Mouse (Mus musculus) adrenal gland, adult 8-10 months (tissue): Measurements from ENCODE around the gene Hvcn1. TPM values are rescaled to one million over a fixed set of nuclear protein-coding genes. Genes with fewer than 3 reads are reported as not detected.
A peak's percentile ranks its signal among the peaks of the same experiment; 100 is the strongest.

ENCODE experiments used
- DNase-seq: peaks from one replicate; pipeline ENCODE4 v3.0.0; 2022
- total RNA-seq, 4 experiments: library from RNA; stranded (reverse); gene quantifications; 2 replicates each; pipeline ENCODE4 v1.2.4; 2022

Gene Hvcn1
- total RNA-seq, 4 experiments from 2014 or later, result 1.8 to 8.0 (median 4.2) TPM

DNA sequence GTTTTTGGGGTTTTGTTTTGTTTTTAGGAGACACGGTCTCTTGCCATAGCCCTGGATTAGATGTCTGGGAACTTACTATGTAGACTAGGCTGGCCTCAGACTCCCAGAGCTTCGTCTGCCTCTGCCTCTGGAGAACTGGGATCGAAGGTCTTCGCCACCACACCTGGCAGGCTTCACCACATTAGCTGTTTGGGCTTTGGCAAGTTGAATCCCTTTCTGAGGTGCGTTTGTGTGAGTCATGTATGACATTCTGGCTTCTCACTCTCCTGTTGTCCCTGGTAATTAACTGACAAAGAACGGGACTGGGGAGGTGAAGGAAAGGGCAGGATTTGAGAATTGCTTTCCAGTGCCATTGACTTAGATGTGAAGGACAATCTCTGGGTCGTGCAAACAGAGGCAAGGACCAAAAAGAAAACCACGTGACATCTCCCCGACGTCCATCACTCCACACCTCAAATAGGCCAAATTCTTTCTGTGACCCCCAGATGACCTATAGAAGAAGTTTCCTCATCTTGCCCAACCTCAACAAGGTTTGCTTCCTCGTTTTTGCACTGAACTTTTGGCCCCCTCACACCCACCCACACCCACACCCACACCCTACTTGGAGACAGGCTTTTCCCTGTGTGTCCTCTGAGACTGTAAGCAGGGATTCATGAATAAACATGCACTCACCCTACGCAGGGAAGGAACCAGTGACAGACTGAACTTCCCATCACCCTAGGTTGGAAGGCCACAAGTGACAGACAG is 62.4 kb downstream of the Hvcn1 start:
- no peak for DNase-seq

DNA sequence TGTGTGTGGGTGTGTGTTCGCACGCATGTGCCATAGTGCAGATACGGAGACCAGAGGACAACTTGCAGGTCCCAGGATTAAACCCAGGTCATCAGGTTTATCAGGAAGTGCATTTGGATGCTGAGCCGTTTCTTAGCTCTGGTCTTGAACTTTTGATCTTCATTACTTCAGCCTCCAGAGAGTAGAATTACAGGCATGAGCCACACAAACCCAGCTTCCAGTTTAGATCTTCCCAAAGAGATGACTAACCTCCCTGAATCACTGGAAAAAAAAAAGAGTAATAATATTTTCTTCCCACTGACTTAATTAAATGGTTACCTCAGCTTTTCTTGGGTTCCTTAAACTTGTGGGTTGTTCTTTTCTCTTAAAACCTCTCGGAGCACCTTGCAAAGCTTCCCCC is 66.2 kb downstream of the Hvcn1 start:
- DNase-seq, result no peak

DNA sequence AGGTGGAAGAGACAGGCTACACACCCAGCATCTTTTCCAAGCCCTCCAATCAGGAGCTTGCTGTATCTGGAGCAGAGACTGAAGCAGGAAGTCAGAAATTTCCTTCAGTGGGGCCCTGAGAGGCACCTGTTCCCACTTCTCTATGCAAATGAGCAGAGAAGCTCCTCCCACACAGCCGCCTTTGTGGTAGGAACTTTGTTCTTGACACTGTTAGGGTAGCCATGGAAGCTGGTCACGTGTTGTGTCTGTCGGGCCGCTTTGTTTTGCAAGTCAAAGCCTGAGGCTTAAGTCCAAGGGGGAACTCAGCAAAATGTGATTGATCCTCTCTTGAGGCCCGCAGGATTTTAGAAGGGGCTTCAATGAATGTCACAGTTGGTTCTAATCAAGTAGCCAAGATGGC is 68.2 kb downstream of the Hvcn1 start:
- no peak for DNase-seq

DNA sequence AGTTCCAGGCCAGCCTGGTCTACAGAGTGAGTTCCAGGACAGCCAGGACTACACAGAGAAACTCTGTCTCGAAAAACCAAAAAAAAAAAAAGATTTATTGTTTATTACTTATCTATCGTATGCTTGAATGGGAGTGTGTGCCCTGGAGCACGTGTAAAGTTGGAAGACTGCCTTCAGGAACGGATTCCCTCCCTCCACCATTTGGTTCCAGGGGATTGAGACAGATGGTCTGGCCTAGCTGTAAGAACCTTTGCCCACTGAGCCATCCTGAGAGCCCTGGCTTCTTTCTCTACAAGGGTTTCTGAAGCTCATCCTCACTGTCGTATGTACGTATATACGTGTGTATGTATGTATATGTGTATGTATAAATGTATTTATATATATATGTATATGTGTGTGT is 72.3 kb downstream of the Hvcn1 start:
- DNase-seq, result no peak

DNA sequence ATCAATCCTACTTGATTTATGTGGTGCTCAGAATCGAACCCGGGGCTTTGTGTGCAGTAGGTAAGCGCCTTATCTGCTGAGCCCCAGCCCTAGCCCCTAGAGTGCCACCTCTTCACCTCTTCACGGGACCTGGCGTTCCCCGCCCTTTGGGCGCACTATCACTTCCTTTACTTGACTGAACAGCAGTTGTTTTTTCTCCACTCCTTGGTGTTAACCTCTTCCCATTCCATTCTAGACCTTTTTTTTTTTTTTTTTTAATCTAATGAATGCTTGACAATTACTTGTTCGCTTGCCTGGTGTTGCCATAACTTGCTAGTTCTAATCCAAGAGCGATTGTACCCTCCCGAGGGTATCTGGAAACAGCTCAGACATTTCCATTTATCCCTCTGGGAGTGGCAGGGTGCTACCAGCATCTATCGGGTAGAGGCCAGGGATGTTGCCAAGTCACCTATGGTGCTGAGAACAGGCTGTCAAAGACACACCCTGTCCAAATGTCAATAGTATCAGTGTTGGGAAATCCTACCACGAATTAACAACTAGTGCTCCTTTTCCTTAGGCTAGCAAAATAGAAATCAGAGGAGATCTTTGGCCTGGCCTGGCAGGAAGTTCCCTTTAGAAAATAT is 73.3 kb downstream of the Hvcn1 start:
- DNase-seq, result no peak

DNA sequence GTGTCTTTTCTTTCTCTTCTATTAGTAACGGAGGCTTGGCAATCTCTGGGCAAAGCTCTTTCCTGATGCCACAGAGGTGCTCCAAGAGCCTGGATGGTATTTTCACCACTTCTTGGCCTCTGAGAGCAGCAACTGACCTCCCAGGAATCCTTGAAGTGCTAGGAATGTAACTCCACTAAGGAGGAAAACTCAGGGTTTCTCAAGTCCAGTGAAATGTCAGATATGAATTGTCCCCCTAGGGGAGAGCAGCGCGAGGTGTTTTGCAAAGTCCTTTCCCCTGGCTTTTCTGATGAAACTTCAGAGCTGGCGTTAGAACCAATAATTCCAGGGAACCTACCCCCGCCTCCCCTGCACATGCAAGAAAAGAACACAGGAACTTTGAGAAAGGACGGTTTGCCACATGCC is 73.8 kb downstream of the Hvcn1 start:
- DNase-seq, result no peak

DNA sequence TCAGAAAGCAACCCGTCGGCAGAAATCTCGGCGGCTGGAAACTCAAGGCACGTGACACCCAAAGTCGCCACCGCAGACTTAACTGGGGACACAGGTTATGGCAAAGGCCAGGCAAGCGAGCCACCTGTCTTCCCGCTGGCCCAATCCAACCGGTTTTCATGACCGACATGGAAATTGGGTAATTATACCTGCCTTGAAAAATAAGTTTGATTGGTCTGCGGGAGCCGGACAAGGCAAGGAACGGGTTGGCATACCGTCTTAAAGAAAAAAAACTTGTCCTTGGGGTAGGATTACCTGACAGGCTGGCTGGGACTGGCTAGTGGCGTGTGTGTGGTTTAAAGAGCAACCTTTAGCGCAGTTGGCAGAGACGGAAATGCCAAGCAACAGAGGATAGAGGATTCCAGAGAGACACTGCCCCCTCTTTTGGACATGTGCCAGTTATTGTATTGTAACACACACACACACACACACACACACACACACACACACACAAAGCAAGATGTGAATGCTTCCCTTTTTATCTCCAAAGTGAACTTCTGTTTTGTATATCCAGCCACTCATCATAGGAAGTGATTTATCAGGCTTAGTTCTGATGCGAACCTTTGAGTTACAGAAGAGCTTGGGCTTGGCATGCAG is 74.3 kb downstream of the Hvcn1 start:
- DNase-seq, result no peak

DNA sequence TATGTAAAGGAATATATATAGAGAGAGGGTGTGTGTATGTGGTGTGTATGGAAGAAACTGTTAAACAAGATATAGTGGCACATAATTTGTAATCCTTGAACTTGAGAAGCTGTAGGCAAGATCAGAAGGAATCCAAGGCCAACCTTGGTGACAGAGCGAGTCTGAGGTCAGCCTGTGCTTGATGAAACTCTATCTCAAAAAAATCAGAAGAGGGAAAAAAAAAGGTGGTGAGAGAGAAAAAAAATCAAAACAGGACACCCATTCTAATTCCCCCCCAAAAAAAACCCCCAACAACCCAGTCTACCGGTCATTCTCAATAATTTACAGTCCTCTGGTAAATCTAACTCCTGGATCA is 77.2 kb downstream of the Hvcn1 start:
- peak; percentile 47 for DNase-seq

DNA sequence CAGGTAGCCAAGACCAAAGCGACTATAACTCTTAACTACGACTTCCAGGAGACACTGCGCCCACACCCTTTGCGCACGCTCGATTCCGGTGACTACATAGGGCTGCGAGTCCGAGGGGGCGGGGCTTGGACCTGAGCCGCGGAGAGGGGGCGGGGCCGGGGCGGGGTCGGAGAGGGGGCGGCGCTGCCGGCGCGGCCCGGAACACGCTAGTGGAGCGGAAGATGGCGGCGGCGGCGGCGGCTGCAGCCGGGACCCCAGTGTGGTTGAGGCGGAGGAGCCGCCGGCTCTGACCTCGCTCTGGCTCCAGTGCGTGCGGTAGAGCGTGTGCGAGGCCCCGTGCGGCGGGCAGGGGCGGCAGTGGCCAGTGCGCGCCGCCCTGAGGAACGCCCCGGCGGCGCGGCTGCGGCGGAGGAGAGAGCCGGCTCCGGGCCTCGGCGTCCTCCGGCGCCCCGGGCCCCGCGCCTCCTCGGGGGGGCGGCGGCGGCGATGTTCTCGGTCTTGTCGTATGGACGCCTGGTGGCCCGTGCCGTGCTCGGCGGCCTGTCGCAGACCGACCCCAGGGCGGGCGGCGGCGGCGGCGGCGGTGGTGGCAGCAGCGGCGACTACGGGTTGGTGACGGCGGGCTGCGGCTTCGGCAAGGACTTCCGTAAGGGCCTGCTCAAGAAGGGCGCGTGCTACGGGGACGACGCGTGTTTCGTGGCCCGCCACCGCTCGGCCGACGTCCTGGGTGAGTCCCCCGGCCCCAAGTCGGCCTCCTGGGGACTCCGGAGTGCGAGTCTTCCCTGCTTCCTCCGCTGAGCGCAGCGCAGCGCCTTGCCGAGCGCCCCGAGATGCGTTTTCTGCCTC is 77.8 kb downstream of the Hvcn1 start, which contains the start of gene Pptc7:
Pptc7 (plus strand) TSS at position 183 of the 846 bp plus-strand sequence.
- peak; percentile 85 for DNase-seq

DNA sequence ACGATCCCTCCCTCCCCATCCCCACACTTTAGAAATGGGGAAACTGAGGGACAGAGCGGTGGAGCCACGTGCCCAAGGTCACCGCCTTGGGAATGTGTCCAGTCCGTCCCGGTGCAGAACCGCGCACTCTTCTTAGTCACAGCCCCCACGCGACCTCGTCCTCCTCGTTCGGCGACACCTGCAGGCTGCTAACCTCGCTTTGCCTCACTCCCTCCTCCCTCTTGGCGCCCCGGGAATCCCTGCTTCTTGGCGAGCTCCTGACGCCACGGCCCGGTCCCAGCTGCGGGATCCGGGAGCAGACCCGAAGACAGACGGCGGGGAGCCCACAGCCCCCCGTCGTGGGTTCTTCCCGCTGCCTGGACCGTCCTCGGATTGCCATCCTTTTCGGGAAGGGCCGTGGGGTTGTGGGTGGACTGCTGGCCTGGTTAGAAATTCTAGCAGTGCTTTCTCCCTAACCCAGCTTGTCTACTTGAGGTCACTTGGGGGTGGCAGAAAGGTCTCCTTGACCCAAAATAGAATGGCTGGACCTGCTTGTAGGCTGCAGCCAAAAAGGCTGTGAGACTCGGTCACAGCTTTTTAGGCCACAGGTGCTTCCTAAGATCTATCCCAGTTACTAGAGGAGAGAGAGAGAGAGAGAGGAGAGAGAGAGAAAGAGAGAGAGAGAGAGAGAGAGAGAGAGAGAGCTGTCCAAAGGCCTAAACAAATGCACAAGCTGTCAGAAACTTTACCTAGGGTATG is 78.6 kb downstream of the Hvcn1 start:
- DNase-seq, result peak; percentile 65

DNA sequence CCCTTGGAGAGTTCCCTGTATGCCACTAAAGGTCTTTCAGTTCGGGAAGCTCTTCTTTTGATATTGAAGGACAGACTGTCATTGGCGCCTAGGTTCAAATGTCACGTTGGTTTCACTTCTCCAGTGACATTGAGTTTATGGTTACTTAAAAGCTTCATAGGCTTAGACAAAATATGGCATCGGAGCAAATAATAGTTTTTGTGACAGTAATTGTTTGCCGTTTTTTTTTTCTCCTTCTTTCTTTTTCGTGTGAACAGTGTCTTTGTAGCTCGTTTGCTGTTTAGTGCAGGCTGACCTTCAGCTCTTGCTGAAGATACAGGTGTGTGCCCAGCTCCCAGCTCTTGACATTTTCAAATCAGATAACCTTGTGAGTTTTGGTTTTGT is 79.2 kb downstream of the Hvcn1 start:
- DNase-seq, result no peak

DNA sequence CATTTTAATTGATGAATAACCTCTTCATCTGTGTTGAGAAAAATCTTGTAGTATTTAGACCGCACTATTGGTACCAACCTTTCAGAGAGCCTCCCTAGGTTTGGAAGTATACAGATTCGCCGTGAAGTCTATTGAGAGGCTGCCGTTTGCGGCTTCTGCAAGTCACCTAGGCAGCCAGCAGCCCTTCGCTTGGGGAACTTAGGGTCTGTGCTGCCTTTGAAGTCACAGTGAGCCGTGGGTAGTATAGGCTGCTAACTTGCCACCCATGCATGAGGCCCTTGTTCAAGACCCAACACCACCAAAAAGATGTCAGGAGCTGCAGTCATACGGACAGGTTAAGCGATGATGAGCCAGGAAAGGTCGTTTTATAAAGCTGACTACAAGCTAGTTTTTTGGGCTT is 79.6 kb downstream of the Hvcn1 start:
- DNase-seq, result no peak

DNA sequence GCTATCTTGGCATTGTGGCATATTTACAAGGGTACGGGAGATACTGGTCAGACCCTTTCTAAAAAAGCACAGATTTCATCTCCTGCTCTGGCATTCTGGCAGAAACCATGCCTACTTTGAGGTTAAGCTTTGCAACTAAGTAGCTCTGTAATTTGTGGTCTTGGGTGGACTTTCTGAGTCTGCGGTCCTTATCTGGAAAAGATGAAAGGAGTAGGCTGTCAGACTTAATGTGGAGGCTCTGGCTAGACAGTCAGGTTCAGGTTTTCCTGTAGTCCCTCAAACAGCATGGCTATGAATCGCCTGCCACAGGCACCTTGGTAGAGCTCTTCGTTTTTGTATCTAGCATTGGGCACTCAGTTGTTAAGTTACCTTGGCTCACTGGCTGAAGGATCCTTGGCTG is 80.4 kb downstream of the Hvcn1 start:
- no peak for DNase-seq

DNA sequence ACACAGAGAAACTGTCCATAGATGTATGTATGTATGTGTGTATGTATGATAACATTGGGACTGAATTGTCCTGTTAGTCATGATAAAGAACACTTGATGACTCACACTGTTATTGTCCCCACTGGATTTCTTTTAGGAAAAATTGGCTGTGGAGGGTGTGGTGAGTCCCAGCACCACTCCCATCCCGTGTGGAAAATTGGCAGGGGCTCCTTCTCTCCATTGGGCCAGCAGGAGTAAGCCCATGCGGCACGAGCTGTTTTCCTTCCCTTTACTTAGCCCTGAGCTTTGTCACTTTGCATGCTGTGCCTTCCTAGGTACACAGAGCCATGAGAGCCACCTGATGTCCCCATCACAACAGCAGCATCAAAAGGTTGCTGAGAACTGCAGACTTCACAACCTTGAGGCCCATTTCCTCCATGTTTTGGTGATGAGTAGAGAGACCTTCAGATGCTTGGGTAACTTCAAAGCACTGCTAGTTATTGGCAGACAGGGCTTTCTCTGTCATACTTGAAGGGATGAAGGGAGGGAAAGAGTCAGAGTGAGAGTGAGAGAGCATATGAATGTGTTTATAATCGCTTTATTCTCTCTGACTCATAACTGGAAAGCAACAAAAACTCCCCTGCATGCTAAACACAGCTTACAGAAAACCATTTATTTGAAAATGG is 81.7 kb downstream of the Hvcn1 start:
- DNase-seq, result no peak

DNA sequence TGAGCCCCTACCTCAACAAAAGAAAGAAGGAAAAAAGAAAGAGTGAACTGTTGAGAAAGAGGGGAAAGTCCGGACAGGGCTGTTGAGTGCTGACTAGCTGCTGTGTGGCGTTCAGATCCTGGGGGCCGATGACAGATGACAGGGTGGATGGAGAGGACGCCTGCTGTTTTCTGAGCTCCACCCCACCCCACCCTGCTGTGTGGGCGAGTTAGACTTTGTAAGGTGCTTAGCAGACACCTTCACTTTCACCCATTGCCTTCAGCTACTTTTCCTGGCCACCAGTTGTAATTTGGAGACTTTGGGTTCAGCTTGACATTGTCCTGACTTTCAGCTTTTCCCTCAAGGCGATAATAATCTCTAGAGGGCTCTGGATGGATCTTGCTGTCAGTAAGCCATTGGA is 84.5 kb downstream of the Hvcn1 start:
- DNase-seq, result no peak

Other genes starting within 250 kb of the Hvcn1 start
- gene Cux2, start 156.7 kb upstream of the Hvcn1 start, total RNA-seq, result 10 to 100 TPM; 25.7 to 41.7 (median 33.2) TPM
- not detected for gene Myl2, start 105.9 kb upstream of the Hvcn1 start, total RNA-seq
- gene Ccdc63, start 66.0 kb upstream of the Hvcn1 start, total RNA-seq, result under 1 TPM in 1 of 4 experiments, not detected in 3; 0.22 TPM
- gene Ppp1cc, start 48.5 kb upstream of the Hvcn1 start, total RNA-seq, result 100 to 1,000 TPM; 122 to 226 (median 188) TPM
- gene Tctn1, start 57.7 kb downstream of the Hvcn1 start, total RNA-seq, result 10 to 100 TPM; 14.8 to 34.9 (median 23.1) TPM
- gene Pptc7, start 77.6 kb downstream of the Hvcn1 start, total RNA-seq, result 10 to 100 TPM; 65.9 to 69.7 (median 68.8) TPM
- 1 to 10 TPM; 2.4 to 5.4 (median 4.5) TPM for gene Rad9b, start 147.4 kb downstream of the Hvcn1 start, total RNA-seq
- gene Vps29, start 147.6 kb downstream of the Hvcn1 start, total RNA-seq, result 100 to 1,000 TPM; 147 to 170 (median 156) TPM
- gene Gpn3, start 165.1 kb downstream of the Hvcn1 start, total RNA-seq, result 10 to 100 TPM; 31.5 to 38.5 (median 35.0) TPM
- gene Fam216a, start 165.6 kb downstream of the Hvcn1 start, total RNA-seq, result 10 to 100 TPM; 31.1 to 45.8 (median 38.8) TPM
- 100 to 1,000 TPM; 189 to 253 (median 205) TPM for gene Arpc3, start 185.1 kb downstream of the Hvcn1 start, total RNA-seq
- gene Anapc7, start 214.9 kb downstream of the Hvcn1 start, total RNA-seq, result 10 to 100 TPM; 49.1 to 59.5 (median 55.4) TPM